Mouse (Mus musculus) spleen, adult 2 months (tissue): ENCODE results near the gene Ap2b1.

Experiments used
- CTCF ChIP-seq: fragments of 200-500 bp; IDR thresholded peaks from 2 replicates; pipeline ENCODE4 v1.5.1; 2011; ENCODE audit warnings: mild to moderate bottlenecking, inconsistent platforms; ENCODE audit not compliant: insufficient read depth, insufficient read length, insufficient replicate concordance; ENCODE audit errors: extremely low read depth
- POLR2A ChIP-seq: fragments of 200-500 bp; IDR thresholded peaks from 2 replicates; pipeline ENCODE4 v1.6.1; 2011; ENCODE audit warnings: low read depth, low read length, inconsistent platforms

GRCm38 (mm10) chr11:83304485-83304884, 5.7 kb downstream of the Ap2b1 start:
- no peak for TF ChIP-seq CTCF
- TF ChIP-seq POLR2A = no peak
